Mouse (Mus musculus): ENCODE data around the gene Ccdc189.

- TF ChIP-seq CTCF (IDR thresholded peaks at IDR 0.05; ENCODE audit: low read depth) (no peak), EP300 (IDR thresholded peaks at IDR 0.05; ENCODE audit: low read depth) (no peak)
Observed at GRCm38 (mm10) chr7:127611011-127611410, 22.6 kb upstream of the Ccdc189 start.
